Mouse (Mus musculus) liver, embryonic 11.5 days (tissue): Measurements from ENCODE around the gene Dip2b. TPM values are rescaled to one million over a fixed set of nuclear protein-coding genes. Genes with fewer than 3 reads are reported as not detected.
"Not testable (repeated sequence)": the region's sequence is repeated elsewhere in the genome, so short reads cannot be mapped to it uniquely, and the experiment has no call there.

Source experiments
- ATAC-seq: fragments of 200-750 bp; cut with Nextera tagmentation; replicated peaks from 2 replicates; pipeline ENCODE4 v1.8.0; 2017; ENCODE audit warnings: moderate number of reproducible peaks, mild to moderate bottlenecking, moderate TSS enrichment, moderate library complexity; ENCODE audit not compliant: low FRiP score
- DNase-seq: peaks from one replicate; pipeline ENCODE4 v3.0.0-alpha.2; 2017; ENCODE audit warnings: low spot score
- H3K27ac ChIP-seq: fragments of 300-500 bp; sonication (generic); 2 replicates; pipeline ENCODE4 v1.5.1; 2014; ENCODE audit warnings: mild to moderate bottlenecking, low read depth, low read length, control low read depth
- H3K27me3 ChIP-seq: fragments of 300-500 bp; sonication (generic); replicated peaks from 2 replicates; pipeline ENCODE4 v1.6.1; 2014; ENCODE audit warnings: low read length, mixed read lengths; ENCODE audit not compliant: control insufficient read depth, insufficient read depth
- H3K36me3 ChIP-seq: fragments of 300-500 bp; sonication (generic); 2 replicates; pipeline ENCODE4 v1.6.1; 2014; ENCODE audit warnings: mild to moderate bottlenecking, low read length, moderate library complexity, mixed read lengths; ENCODE audit not compliant: control insufficient read depth, insufficient read depth
- H3K4me1 ChIP-seq: fragments of 300-500 bp; sonication (generic); replicated peaks from 2 replicates; pipeline ENCODE4 v1.6.1; 2014; ENCODE audit warnings: low read length, mixed read lengths; ENCODE audit not compliant: control insufficient read depth, insufficient read depth
- H3K4me2 ChIP-seq: fragments of 300-500 bp; sonication (generic); 2 replicates; pipeline ENCODE4 v1.6.1; 2014; ENCODE audit warnings: mild to moderate bottlenecking, control low read depth, moderate library complexity
- H3K4me3 ChIP-seq: fragments of 300-500 bp; sonication (generic); 2 replicates; pipeline ENCODE4 v1.5.1; 2014; ENCODE audit warnings: low read depth, low read length, control low read depth
- H3K9ac ChIP-seq: fragments of 300-500 bp; sonication (generic); 2 replicates; pipeline ENCODE4 v1.6.1; 2014; ENCODE audit warnings: low read depth, low read length, control low read depth
- H3K9me3 ChIP-seq: fragments of 300-500 bp; sonication (generic); 2 replicates; pipeline ENCODE4 v1.6.1; 2016; ENCODE audit warnings: low read length, inconsistent platforms, mixed read lengths; ENCODE audit not compliant: control insufficient read depth
- WGBS: fragments of 180-500 bp; shearing (Covaris S2); extraction: QIAGEN DNeasy Blood & Tissue Kit; methylation state at CpG from one replicate; pipeline ENCODE4 v1.1.7; 2014; 5-methylcytosine and 5-hydroxymethylcytosine counted together
- polyA plus RNA-seq: library from polyadenylated mRNA; unstranded; fragments of >200 nt; fragmentation: Nextera tagmentation; extraction: Ambion mirVana; gene quantifications from 2 replicates; pipeline ENCODE4 v1.2.1, GENCODE M21; 2014

Dip2b gene
- polyA plus RNA-seq, 1 experiment from 2014 or later: 10.4 TPM

GRCm38 (mm10) chr15:100245951-100246350 is 207.5 kb downstream of the Dip2b start:
- H3K4me2 ChIP-seq: no peak overlapping the region
- 93% methylated on average over 7 of the region's 7 CpGs for WGBS
- H3K4me3 ChIP-seq: no peak overlapping the region
- no peak overlapping the region for H3K9ac ChIP-seq
- H3K27me3 ChIP-seq: no peaks in the 10 kb centered on the region
- no peak overlapping the region for H3K27ac ChIP-seq
- H3K36me3 ChIP-seq: peaks cover 37% of the 10 kb centered on the region
- DNase-seq (no peak), ATAC-seq (no peak)
- H3K9me3 ChIP-seq: no peaks in the 10 kb centered on the region
- H3K4me1 ChIP-seq: no peaks in the 10 kb centered on the region

GRCm38 (mm10) chr15:100247296-100247695 is 208.8 kb downstream of the Dip2b start:
- Histone ChIP-seq H3K4me1 (no peaks in the 10 kb centered on the region), H3K36me3 (peaks cover 45% of the 10 kb centered on the region), H3K27ac (no peak overlapping the region)

DNA sequence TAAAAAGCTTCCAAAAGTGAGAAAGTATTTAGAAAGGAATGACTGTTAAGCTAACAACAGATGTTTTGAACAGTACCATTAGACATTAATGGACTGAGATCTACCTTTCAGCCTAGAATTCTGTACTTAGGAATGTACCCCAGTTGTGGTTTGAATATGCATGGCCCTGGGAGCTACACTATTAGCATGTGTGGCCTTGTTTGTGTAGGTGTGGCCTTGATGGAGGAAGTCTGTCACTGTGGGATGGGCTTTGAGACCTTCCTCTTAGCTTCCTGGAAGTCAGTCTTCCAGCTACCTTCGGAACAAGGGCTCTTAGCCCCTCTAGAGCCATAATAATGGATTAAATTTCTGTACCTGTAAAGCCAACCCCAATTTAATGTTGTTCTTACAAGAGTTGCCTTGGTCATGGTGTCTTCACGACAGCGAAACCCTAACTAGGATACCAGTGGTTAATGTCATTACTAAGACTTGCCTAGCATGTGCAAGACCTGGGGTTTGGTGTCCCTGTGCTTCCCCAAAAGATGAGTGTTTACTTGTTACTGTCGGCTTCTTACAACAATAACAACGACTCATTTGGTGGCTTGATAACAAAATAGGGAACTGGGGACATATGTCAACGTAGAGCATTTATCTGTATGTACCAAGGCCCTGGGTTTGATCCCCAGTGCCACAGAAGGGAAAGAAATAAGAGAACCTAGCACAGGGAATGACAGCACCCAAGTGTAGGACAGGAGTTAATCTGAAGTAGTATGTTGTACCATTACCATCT is 210.4 kb downstream of the Dip2b start:
- Histone ChIP-seq H3K9me3 (no peaks in the 10 kb centered on the region), H3K27ac (no peak overlapping the region), H3K9ac (no peak overlapping the region), H3K4me1 (no peaks in the 10 kb centered on the region), H3K4me2 (no peak overlapping the region), H3K4me3 (no peak overlapping the region), H3K27me3 (no peaks in the 10 kb centered on the region), H3K36me3 (peaks cover 48% of the 10 kb centered on the region)
- 79% methylated on average over 6 of the region's 6 CpGs for WGBS
- ATAC-seq (no peak), DNase-seq (no peak)

More at GRCm38 (mm10) chr15:100247296-100247695, 208.8 kb downstream of the Dip2b start:
- no peaks in the 10 kb centered on the region for H3K27me3 ChIP-seq
- H3K4me3 ChIP-seq: no peak overlapping the region
- DNase-seq (no peak), ATAC-seq (no peak)
- H3K4me2 ChIP-seq: no peak overlapping the region
- 93% methylated on average over 9 of the region's 9 CpGs for WGBS
- H3K9ac ChIP-seq: no peak overlapping the region
- no peaks in the 10 kb centered on the region for H3K9me3 ChIP-seq

DNA sequence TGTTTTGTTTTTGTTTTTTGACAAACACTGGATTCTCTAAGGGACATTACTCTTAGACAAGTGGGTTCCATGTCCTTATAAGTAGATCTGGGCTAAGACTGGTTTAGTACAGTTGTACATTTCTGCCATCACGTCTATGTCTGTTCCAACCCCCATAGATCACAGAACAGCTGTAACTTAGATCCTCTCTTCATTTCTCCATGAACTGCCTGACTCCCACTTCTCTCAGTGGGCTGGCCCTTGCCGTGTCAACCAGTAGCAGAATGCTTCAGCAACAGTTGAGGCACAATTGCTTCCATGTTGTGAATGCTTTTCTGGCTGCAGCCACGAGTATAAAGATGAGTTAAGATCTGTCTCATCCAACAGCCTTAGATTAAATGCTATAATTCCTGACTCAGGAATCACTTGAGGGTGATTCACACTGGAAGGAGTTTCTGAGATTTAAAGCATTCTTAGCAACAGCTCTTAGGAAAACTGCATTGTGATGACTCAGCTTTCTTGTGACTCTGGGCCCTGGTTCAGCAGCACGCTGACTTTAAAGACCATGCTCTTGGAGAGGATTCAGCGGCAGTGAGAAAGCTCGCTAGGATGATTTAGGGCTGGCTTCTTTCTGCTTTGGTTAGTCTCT is 212.8 kb downstream of the Dip2b start:
- 90% methylated on average over 6 of the region's 6 CpGs for WGBS
- Histone ChIP-seq H3K27me3 (no peaks in the 10 kb centered on the region), H3K27ac (no peak overlapping the region), H3K9ac (no peak overlapping the region), H3K9me3 (no peaks in the 10 kb centered on the region), H3K4me1 (no peaks in the 10 kb centered on the region), H3K36me3 (peaks cover 52% of the 10 kb centered on the region), H3K4me3 (no peak overlapping the region), H3K4me2 (no peak overlapping the region)
- DNase-seq: no peak
- ATAC-seq: no peak

DNA sequence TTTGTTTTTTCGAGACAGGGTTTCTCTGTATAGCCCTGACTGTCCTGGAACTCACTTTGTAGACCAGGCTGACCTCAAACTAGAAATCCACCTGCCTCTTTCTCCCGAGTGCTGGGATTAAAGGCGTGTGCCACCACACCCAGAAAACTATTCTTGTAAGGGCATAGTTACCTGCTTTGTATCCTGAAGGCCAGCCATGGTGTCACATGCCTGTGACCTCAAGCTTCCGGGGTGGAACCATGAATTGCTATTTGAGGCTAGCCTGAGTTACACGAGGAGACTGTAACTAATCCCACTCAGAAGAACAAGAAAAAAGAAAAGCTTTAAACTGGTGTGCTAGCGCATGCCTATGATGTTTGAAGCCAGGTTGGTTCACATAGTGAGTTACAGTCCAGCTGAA is 217.9 kb downstream of the Dip2b start:
- ATAC-seq (no peak), DNase-seq (no peak)
- H3K9me3 ChIP-seq: no peaks in the 10 kb centered on the region
- H3K4me1 ChIP-seq: no peaks in the 10 kb centered on the region
- no peaks in the 10 kb centered on the region for H3K27me3 ChIP-seq
- no peak overlapping the region for H3K27ac ChIP-seq
- H3K36me3 ChIP-seq: peaks cover 47% of the 10 kb centered on the region
- no peak overlapping the region for H3K9ac ChIP-seq
- no peak overlapping the region for H3K4me2 ChIP-seq
- 84% methylated on average over 6 of the region's 6 CpGs for WGBS
- H3K4me3 ChIP-seq: no peak overlapping the region

GRCm38 (mm10) chr15:100257305-100257704 is 218.8 kb downstream of the Dip2b start:
- Histone ChIP-seq H3K36me3 (peaks cover 42% of the 10 kb centered on the region), H3K4me2 (no peak overlapping the region), H3K4me3 (no peak overlapping the region), H3K27me3 (no peaks in the 10 kb centered on the region), H3K9me3 (no peaks in the 10 kb centered on the region), H3K27ac (no peak overlapping the region), H3K9ac (no peak overlapping the region), H3K4me1 (no peaks in the 10 kb centered on the region)
- ATAC-seq (no peak), DNase-seq (no peak)
- 88% methylated on average over 5 of the region's 5 CpGs for WGBS

- 95% methylated on average over 7 of the region's 7 CpGs for WGBS
- Histone ChIP-seq H3K4me3 (no peak overlapping the region), H3K36me3 (peaks cover 34% of the 10 kb centered on the region), H3K27me3 (no peaks in the 10 kb centered on the region), H3K9ac (no peak overlapping the region), H3K27ac (no peak overlapping the region), H3K9me3 (no peaks in the 10 kb centered on the region), H3K4me1 (no peaks in the 10 kb centered on the region), H3K4me2 (no peak overlapping the region)
- ATAC-seq (no peak), DNase-seq (no peak)
Observed at GRCm38 (mm10) chr15:100258646-100259425, 220.4 kb downstream of the Dip2b start.

- H3K36me3 ChIP-seq: peaks cover 23% of the 10 kb centered on the region
- ATAC-seq, H3K9me3 ChIP-seq, DNase-seq, H3K4me3 ChIP-seq, H3K9ac ChIP-seq, H3K27ac ChIP-seq, H3K4me2 ChIP-seq, H3K27me3 ChIP-seq, H3K4me1 ChIP-seq: not testable (repeated sequence)
- 85% methylated on average over 6 of the region's 7 CpGs for WGBS
Observed at GRCm38 (mm10) chr15:100260351-100260750, 221.9 kb downstream of the Dip2b start.
